Mouse (Mus musculus) retina, postnatal 7 days (tissue): ENCODE results near the gene Lbr.
"Not testable (repeated sequence)": the region's sequence is repeated elsewhere in the genome, so short reads cannot be mapped to it uniquely, and the experiment has no call there.

Experiments
- DNase-seq: peaks from one replicate; pipeline ENCODE4 v3.0.0-alpha.2; 2012; ENCODE audit warnings: low read depth, low spot score

The Lbr gene

GRCm38 (mm10) chr1:181852466-181852865 lies 9.6 kb upstream of the Lbr start:
- no peak for DNase-seq

DNA sequence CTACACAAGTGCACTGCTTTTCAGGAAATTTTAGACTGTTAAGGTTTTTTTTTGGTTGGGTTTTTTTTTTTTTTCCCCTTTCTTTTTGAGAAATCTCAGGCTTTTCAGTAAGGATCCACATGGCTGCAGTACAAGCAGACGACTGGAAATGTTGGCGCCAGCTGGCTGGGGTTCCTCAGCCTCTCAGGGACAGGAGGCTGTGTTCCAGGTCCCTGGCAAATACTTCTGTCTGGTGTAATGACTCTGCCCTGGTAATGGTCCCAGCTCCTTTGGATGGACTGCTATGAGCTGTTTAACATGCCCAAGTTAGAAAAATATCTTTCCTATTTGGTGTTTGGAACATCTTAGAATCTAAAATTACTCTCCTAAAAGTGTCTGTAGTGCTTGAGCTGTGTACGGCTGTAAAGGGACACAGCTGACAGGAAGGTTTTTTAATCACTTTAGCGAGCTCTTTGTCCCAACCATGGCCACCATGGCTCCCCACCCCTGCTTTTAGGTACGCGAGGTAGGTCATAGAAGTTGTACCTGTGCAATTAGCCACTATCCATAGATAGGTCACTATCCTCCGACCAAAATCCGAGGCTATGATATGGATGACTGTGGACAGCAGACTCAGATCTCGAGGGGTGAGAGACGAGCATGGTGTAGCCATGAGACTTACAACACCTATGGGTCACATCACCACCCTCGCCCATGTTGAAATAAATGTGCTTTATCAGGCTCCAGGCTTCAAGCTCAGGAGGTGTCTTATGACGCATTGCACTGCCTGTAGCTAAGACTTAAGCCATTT lies 8.9 kb upstream of the Lbr start:
- no peak for DNase-seq

DNA sequence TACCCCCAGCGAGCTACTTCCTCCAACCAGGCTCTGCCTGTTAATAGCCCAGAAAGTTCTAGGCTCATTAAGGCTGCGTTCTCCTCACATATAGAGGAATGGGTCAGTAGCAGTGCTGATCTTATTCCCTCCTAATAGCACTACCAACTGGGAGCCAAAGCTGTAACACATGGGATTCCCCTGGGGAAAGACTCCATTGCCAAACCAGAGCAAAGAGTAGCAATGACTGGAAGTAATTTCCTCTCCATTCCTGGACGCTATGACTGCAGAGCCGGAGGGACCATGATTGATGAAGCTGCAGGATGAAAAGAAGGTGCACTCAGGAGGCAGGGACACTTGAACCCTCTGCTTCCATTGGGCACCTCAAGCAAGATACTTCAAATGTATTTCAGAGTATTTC lies 7.6 kb upstream of the Lbr start:
- no peak for DNase-seq

DNA sequence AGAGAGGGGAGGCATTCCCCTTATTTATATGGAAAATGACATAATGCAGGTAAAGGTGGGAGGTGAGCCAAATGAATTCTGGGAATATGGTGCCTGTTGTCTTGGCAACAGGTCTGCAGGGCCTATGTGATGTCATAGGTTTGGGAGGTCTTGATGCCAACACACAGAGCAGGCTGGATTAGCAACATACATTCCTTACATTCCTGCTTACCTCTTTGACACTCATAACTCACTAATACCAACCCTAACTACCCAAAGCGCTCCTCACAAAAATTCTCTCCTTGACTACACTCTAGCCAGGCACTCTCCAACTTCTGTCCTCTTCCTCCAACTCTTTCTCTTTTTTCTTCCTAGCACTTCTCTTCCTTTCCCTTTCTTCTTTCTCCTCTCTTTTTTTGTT lies 5.4 kb upstream of the Lbr start:
- DNase-seq: no peak

GRCm38 (mm10) chr1:181847396-181847795 lies 4.5 kb upstream of the Lbr start:
- DNase-seq: no peak

DNA sequence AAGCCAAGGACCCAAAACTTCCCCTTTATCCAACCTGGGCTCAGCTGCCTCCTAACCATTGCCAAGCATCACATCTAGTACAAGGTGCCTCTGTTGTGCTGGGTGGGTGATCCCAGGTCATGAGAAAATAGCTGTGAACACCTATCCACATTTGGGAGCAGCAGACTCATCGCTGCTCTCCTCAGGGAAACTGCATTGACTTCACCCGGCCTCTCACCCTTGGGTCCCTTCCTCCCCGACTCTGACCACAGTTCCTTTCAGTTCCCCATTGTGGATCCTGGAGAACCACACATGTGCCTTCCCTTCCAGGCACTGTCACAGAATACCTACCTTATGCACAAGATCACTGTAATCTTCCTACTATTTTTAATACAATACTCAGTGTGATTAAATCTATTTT lies 2.9 kb upstream of the Lbr start:
- no peak for DNase-seq

DNA sequence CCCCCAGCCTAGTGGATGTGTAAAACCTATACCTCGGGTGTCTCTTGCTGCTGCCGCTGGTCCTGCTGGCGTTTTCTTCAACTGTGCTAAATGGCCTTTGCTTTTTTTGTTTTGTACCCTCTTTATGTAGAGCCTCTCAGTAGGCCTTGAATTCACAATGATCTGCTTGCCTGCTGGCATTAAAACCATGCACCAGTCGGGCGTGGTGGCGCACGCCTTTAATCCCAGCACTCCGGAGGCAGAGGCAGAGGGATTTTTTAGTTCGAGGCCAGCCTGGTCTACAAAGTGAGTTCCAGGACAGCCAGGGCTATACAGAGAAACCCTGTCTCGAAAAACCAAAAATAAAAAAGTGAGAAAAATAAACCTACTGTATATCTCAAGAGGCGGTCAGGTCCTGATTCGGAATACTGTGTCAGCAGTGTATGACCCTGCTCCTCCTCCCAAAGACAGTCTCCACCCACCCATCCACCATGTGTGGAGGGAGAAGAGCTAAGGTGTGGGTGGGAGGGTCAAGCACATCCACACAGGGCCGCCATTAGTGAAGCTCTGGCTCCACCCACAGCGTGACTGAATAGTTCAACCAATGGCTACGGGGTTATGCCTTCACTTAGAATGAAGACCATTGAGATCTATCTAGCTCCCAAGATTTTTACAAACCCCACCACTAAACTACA lies 2.2 kb upstream of the Lbr start:
- DNase-seq: no peak

DNA sequence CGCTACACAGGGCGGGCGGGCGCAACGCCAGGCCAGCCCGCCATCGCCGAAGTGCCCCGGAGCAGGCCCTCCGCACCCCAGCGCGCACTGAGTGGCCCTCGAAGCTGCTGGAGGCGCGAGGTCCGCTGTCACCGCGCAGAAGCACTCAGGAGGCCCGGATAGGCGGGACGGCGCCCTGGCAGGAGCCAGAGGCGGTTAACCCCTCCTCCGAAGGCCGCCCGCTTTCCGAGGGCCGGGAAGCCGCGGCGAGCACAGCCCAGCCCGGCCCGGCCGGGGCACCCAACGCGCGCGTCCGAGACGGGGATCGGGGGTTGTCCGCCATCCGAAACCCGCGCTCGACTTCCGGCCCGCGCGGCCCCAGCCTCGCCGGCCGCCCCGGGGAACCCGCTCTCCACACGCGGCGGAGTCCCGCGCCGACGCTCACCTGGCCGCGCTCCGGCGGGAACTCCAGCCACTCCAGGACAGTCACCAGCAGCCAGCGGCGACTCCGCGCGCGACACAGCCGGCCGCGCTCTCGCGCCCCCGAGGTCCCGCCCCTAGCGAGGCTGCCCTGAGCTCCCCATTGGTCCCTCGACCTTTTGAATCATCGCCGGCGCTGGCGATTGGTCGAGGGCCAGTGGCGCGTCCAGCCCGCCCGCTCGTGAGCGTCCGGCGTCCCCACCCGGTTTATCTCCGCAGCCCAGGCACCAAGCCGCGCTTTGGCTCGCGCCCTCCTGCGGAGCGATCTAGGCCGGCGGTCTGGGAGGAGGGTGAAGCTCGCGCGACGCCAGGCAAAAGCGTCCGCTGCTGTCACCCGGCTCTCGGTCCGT lies 778 bp downstream of the Lbr start:
- peak; percentile 96 for DNase-seq

DNA sequence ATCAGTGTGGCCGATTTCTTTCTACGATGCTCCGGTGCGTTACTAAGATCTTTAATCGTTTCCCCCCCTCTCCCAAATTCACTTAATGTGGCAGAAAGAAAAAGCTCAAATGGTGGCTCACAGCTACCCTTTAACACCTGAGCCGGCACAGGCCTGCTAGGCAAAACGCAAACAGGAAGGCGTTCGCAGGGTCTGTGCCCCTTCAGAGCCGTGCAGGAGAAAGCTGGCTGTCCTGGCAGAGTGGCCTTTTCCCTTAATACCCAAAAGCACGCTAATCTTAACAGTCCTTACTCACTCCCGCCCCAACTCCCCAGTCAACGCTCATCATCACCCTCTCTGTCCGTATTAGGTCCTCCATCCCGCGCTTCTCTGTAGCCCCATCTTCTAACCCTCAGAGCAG lies 1.4 kb downstream of the Lbr start:
- DNase-seq: no peak

- no peak for DNase-seq
Observed at GRCm38 (mm10) chr1:181839746-181840366, 3.0 kb downstream of the Lbr start.

DNA sequence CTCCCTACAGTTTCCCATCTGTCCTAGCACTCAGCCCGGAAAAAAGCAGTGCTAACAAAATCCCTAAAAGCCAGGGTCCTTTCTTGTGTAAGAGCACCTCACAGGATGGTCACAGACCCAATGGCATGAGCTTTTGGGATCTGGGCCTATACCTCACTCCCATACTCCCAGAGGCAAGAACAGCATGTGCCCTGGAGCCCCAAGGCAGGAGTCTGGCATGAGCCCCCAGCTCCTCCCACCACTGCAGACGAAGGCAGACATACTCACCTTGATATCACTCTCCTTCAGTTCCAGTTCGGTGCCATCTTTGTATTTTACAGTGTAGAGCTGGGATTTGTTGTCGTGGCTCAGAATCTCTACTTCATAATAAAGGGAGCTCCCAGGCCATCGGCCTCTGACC lies 4.7 kb downstream of the Lbr start:
- DNase-seq: no peak

DNA sequence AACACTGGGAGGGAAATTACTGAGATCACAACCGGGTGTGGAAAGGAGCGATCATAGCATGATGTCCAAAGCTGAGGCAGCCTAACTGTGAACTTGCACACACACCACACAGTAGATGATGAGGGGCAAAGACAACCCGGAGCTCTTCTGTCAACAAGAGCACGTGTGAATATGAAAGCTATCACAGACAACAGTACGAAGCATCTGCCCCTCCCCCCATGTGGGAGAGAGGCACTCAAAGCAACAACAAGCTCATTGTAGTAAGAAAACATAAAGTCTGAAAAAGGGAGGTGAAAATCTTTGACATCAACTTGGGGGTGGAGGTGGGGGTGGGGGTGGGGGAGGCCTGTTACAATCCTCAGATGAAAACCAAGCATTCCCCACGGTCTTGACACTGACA lies 9.7 kb downstream of the Lbr start:
- no peak for DNase-seq

DNA sequence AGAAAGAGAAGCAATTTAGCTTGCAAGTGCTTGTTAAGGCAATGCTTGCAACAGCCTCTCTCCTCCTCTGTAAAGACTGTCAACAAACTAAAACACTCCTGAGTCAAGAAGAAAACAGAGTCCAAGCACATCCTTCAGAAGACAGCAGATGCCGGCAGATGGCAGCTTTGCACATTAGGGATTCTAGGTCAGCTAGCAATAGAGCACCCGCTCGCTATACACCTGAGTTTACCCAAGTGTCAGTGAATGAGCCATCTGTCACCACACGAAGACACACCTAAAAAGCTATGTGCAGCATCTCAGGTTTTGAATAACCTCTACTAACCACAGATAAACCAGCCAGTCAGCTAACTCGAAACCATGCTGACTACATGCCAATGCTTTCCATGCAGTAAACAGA lies 10.1 kb downstream of the Lbr start:
- DNase-seq: no peak

GRCm38 (mm10) chr1:181828365-181828764 lies 14.5 kb downstream of the Lbr start:
- no peak for DNase-seq

DNA sequence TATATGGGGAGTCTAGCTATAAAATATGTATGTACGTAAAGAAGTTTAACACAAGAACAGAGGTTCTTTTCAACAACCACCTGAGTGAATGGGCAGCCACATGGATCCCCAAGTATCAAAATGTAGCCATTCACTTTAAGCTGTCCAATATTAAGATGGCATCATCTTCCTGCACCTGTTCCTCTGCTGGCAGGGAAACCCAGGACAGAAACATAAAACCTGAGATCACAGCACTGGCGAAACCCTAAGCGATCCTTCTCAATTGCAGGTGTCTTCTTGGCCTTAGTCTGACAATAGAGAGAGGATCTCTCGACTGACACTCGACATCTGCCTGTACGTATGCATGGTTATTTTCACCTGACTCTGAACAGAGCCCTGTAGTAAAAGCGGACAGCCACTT lies 16.1 kb downstream of the Lbr start:
- no peak for DNase-seq

DNA sequence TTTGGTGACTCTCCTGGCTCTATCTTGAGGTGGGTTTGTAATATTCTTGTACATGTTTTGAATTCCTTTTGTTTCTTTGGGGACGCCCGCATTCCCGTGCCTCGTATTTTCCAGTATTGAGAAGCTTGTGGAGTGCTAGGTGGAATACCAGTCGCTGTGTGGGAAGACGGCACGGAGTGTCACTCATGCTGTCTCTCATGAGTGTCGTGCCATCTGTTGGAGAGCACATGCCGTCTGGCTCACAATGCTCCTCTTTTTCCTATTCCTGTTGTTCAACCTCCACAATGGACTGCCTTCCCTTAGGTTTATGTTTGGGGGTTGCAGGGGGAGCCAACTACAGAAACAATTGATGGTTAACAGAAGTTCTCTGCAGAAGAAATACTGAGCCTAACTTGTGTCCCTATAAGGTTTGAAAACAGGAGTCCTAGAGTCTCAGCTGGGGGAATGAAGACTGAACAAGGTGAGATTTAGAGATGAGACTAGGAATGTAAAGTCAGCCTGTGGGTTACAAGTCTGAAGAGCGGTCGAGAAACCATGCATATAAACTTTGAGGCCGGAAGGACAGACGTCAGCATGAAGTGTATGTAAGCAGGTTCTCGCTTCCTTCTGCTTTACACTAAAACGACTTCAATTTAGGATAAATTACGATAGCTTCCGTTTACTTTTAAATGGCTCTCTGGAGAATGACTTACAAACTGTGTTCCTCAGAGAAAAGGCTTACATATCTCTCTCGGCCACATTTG lies 31.2 kb downstream of the Lbr start:
- no peak for DNase-seq

DNA sequence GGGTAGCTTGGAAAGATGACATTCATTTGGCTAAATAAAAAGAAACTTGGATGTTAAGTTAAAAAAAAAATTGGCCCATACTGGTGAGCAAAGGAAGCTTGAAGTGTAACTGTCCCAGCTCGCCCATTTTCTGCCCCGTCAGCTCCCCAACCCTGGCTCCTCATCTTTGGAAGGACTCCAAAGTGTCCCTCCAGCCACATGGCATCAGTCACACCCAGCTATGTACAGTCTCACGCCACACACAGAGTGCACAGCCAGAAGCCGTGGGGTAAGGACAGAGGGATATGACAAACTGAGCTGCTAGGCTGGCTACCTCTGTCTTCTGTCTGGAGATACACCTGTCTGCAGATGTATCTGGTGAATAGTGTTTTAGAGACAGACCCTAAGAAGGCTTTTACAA lies 42.2 kb downstream of the Lbr start:
- no peak for DNase-seq

DNA sequence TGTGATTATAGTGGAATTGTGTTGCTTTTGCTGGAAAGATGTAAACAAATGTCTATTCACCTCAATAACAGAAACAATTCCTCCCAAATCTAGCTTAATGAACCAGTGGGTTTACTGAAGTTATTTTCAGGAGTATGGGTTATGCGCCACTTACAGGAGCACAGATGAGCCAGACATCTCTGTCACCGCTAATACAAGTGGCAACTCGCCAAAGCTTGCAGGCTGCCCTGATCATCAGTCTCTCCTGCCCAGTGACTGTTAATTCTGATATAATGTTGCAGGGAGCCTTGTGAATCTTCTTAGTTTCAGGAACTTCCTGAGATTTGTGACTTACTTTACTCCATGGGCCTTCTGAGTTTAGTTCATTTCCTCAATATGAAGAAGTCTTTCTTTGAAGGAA lies 42.9 kb downstream of the Lbr start:
- no peak for DNase-seq

DNA sequence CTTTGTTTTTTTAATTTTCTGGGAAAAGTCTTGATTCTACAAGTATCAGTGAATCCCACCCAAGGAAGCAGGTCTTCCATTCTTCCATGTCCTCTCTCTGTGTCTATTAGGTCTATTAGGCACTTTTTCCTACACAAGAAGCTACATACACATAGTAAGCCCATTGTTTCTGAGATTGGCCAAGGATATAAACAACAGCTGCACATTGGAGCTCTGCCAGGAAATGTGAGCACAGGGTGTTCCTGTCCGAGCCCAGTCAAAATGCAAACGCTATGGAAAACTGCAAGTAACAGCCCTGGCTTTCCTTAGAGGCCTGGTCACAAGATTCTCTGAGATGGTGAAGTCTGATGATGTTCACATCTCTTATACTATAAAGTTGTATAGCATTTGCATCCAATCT lies 49.3 kb downstream of the Lbr start:
- no peak for DNase-seq

DNA sequence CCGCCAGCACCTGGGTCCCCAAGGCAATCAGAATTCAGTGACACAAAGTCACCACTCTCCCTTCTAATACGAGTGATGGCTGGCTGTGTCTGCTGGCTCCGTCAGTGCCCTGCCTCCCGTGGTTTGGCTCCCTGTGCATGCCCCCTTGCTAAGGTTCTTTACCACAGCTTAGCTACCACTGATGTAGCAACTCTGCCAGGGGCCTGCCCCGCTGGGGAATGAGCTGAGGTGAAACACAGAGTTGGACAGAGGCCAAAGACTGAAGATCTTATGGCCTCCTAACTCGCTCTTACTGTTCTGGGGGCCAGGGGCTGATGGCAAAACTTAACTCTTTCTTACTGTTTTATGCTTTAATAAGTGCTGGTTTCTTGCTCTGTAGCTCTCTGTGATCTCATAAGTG lies 52.9 kb downstream of the Lbr start:
- DNase-seq: no peak

- DNase-seq: not testable (repeated sequence)
Observed at GRCm38 (mm10) chr1:181782600-181782999, 60.2 kb downstream of the Lbr start.
